Mouse (Mus musculus): Measurements from ENCODE around the gene Arnt. TPM values are rescaled to one million over a fixed set of nuclear protein-coding genes. Genes with fewer than 3 reads are reported as not detected.
"Not testable (repeated sequence)": the region's sequence is repeated elsewhere in the genome, so short reads cannot be mapped to it uniquely, and the experiment has no call there.

The Arnt gene
- polyA plus RNA-seq, 1 experiment, result 19.5 TPM

DNA sequence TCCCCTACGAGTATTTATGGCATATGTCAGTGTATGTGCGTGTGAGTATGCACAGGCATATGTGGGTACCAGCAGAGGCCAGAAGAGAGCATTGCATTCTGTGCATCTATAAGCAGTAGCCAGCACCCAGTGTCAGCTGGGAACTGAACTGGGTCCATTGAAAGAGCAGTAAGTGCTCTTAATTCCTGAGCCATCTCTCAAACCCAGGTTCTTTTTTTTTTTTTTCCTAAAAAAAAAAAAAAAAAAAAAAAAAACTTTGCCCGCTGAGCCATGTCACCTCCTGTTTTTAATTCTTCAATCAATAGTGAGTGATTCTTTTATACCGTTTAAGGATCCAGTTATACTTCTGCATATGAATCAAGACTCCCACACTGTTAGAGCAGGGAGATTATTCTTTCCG lies 99.2 kb downstream of the Arnt start:
- 91% methylated on average over 5 of the region's 5 CpGs for WGBS
- no peak overlapping the region for H3K4me3 ChIP-seq (ENCODE audit: extremely low read depth, insufficient read depth, insufficient read length)
- DNase-seq (ENCODE audit: low read depth in 1 of 2, low spot score in 2 of 2), result no peak
- H3K4me1 ChIP-seq (ENCODE audit: control insufficient read depth, insufficient read depth, insufficient read length), result peaks cover 5% of the 10 kb centered on the region; the same call in 1 of the 2 replicates
- no peak for TF ChIP-seq POLR2A (IDR thresholded peaks at IDR 0.05; ENCODE audit: low read depth, low read length)
- no peak for TF ChIP-seq CTCF (IDR thresholded peaks at IDR 0.05; ENCODE audit: extremely low read depth, insufficient read depth, insufficient read length, insufficient replicate concordance)
- no peaks in the 10 kb centered on the region for H3K27me3 ChIP-seq (ENCODE audit: control insufficient read depth, insufficient read depth, low read length)
- H3K36me3 ChIP-seq (ENCODE audit: control insufficient read depth, insufficient read depth, low read length), result peaks cover 26% of the 10 kb centered on the region
- H3K27ac ChIP-seq (ENCODE audit: insufficient read depth, low read length), result no peak overlapping the region

GRCm38 (mm10) chr3:95534927-95535326 lies 100.7 kb downstream of the Arnt start:
- 100% methylated on average over 1 of the region's 1 CpGs for WGBS
- H3K4me1 ChIP-seq (ENCODE audit: control insufficient read depth, insufficient read depth, insufficient read length), result peaks cover 2% of the 10 kb centered on the region; the same call in 1 of the 2 replicates
- TF ChIP-seq CTCF (IDR thresholded peaks at IDR 0.05; ENCODE audit: extremely low read depth, insufficient read depth, insufficient read length, insufficient replicate concordance) (no peak), POLR2A (IDR thresholded peaks at IDR 0.05; ENCODE audit: low read depth, low read length) (no peak)
- H3K27me3 ChIP-seq (ENCODE audit: control insufficient read depth, insufficient read depth, low read length), result no peaks in the 10 kb centered on the region
- no peak overlapping the region for H3K4me3 ChIP-seq (ENCODE audit: extremely low read depth, insufficient read depth, insufficient read length)
- no peak overlapping the region for H3K27ac ChIP-seq (ENCODE audit: insufficient read depth, low read length)
- DNase-seq (ENCODE audit: low read depth in 1 of 2, low spot score in 2 of 2), result no peak
- peaks cover 36% of the 10 kb centered on the region for H3K36me3 ChIP-seq (ENCODE audit: control insufficient read depth, insufficient read depth, low read length)

- H3K27ac ChIP-seq (ENCODE audit: insufficient read depth, low read length), result no peak overlapping the region
- H3K4me3 ChIP-seq (ENCODE audit: extremely low read depth, insufficient read depth, insufficient read length), result no peak overlapping the region
- H3K4me1 ChIP-seq (ENCODE audit: control insufficient read depth, insufficient read depth, insufficient read length), result peaks cover 11% of the 10 kb centered on the region
- TF ChIP-seq CTCF (IDR thresholded peaks at IDR 0.05; ENCODE audit: extremely low read depth, insufficient read depth, insufficient read length, insufficient replicate concordance) (no peak), POLR2A (IDR thresholded peaks at IDR 0.05; ENCODE audit: low read depth, low read length) (no peak)
- H3K36me3 ChIP-seq (ENCODE audit: control insufficient read depth, insufficient read depth, low read length), result peaks cover 37% of the 10 kb centered on the region
- whole genome bisulfite sequencing, result 90% methylated on average over 10 of the region's 10 CpGs
- no peaks in the 10 kb centered on the region for H3K27me3 ChIP-seq (ENCODE audit: control insufficient read depth, insufficient read depth, low read length)
- no peak for DNase-seq (ENCODE audit: low read depth in 1 of 2, low spot score in 2 of 2)
Measured at GRCm38 (mm10) chr3:95538936-95539335, 104.7 kb downstream of the Arnt start.

DNA sequence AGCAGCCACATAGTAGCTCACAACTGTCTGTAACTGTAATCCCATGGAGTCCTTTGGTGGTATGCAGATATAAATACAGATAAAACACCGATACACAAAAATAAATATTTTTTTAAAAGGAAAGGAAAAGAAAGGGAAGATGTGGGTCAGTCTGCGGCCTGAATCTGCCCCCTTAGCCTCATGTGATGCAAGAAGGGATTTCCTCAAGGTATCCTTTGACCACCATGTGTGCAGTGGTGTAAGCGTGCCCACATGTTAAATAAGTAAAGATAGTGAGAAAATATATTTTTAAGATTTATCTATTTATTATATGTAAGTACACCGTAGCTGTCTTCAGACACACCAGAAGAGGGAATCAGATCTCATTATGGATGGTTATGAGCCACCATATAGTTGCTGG lies 105.6 kb downstream of the Arnt start:
- Histone ChIP-seq H3K4me3 (ENCODE audit: extremely low read depth, insufficient read depth, insufficient read length) (no peak overlapping the region), H3K27ac (ENCODE audit: insufficient read depth, low read length) (no peak overlapping the region), H3K4me1 (ENCODE audit: control insufficient read depth, insufficient read depth, insufficient read length) (peaks cover 11% of the 10 kb centered on the region), H3K27me3 (ENCODE audit: control insufficient read depth, insufficient read depth, low read length) (no peaks in the 10 kb centered on the region), H3K36me3 (ENCODE audit: control insufficient read depth, insufficient read depth, low read length) (peaks cover 40% of the 10 kb centered on the region)
- 92% methylated on average over 4 of the region's 4 CpGs for WGBS
- TF ChIP-seq CTCF (IDR thresholded peaks at IDR 0.05; ENCODE audit: extremely low read depth, insufficient read depth, insufficient read length, insufficient replicate concordance), result no peak
- TF ChIP-seq POLR2A (IDR thresholded peaks at IDR 0.05; ENCODE audit: low read depth, low read length), result no peak
- no peak for DNase-seq (ENCODE audit: low read depth in 1 of 2, low spot score in 2 of 2)

GRCm38 (mm10) chr3:95541186-95541585 lies 107.0 kb downstream of the Arnt start:
- Histone ChIP-seq H3K4me1 (ENCODE audit: control insufficient read depth, insufficient read depth, insufficient read length) (peaks cover 11% of the 10 kb centered on the region), H3K36me3 (ENCODE audit: control insufficient read depth, insufficient read depth, low read length) (peaks cover 48% of the 10 kb centered on the region), H3K27ac (ENCODE audit: insufficient read depth, low read length) (peak overlapping the region; percentile 63)
- WGBS, result 10% methylated on average over 2 of the region's 2 CpGs
- not testable (repeated sequence) for H3K27me3 ChIP-seq (ENCODE audit: control insufficient read depth, insufficient read depth, low read length); H3K4me3 ChIP-seq (ENCODE audit: extremely low read depth, insufficient read depth, insufficient read length)
- DNase-seq (ENCODE audit: low read depth in 1 of 2, low spot score in 2 of 2), result peak in 1 of 2 experiments; percentile 42

DNA sequence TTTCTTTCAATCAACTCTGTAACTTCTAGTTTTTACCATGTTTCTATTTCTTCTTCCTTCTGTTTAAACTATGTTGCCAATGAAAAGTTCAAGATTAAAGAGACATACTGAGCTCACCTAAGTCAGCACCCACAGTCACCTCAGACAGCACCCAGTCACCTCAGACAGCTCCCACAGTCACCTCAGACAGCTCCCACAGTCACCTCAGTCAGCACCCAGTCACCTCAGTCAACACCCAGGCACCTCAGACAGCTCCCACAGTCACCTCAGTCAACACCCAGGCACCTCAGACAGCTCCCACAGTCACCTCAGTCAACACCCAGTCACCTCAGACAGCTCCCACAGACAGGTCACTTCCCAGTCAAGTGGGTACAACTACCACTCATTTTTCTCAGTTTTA lies 108.0 kb downstream of the Arnt start:
- DNase-seq (ENCODE audit: low read depth in 1 of 2, low spot score in 2 of 2), result no peak
- peaks cover 11% of the 10 kb centered on the region for H3K4me1 ChIP-seq (ENCODE audit: control insufficient read depth, insufficient read depth, insufficient read length)
- H3K4me3 ChIP-seq (ENCODE audit: extremely low read depth, insufficient read depth, insufficient read length), result no peak overlapping the region
- TF ChIP-seq POLR2A (IDR thresholded peaks at IDR 0.05; ENCODE audit: low read depth, low read length) (no peak), CTCF (IDR thresholded peaks at IDR 0.05; ENCODE audit: extremely low read depth, insufficient read depth, insufficient read length, insufficient replicate concordance) (no peak)
- H3K27me3 ChIP-seq (ENCODE audit: control insufficient read depth, insufficient read depth, low read length), result no peaks in the 10 kb centered on the region
- peaks cover 51% of the 10 kb centered on the region for H3K36me3 ChIP-seq (ENCODE audit: control insufficient read depth, insufficient read depth, low read length)
- peak overlapping the region; percentile 57; the same call in 1 of the 2 replicates for H3K27ac ChIP-seq (ENCODE audit: insufficient read depth, low read length)

GRCm38 (mm10) chr3:95542981-95543380 lies 108.8 kb downstream of the Arnt start:
- H3K36me3 ChIP-seq (ENCODE audit: control insufficient read depth, insufficient read depth, low read length), result peaks cover 52% of the 10 kb centered on the region
- no peaks in the 10 kb centered on the region for H3K27me3 ChIP-seq (ENCODE audit: control insufficient read depth, insufficient read depth, low read length)
- no peak for TF ChIP-seq POLR2A (IDR thresholded peaks at IDR 0.05; ENCODE audit: low read depth, low read length)
- TF ChIP-seq CTCF (IDR thresholded peaks at IDR 0.05; ENCODE audit: extremely low read depth, insufficient read depth, insufficient read length, insufficient replicate concordance), result no peak
- no peak overlapping the region; the same call in 1 of the 2 replicates for H3K27ac ChIP-seq (ENCODE audit: insufficient read depth, low read length)
- no peak overlapping the region for H3K4me3 ChIP-seq (ENCODE audit: extremely low read depth, insufficient read depth, insufficient read length)
- DNase-seq (ENCODE audit: low read depth in 1 of 2, low spot score in 2 of 2), result no peak
- WGBS, result 86% methylated on average over 7 of the region's 7 CpGs
- H3K4me1 ChIP-seq (ENCODE audit: control insufficient read depth, insufficient read depth, insufficient read length), result peaks cover 11% of the 10 kb centered on the region

Other genes starting within 250 kb of the Arnt start
- 17.0 and 17.1 TPM in 2 replicates for gene Gabpb2, start 216.5 kb upstream of the Arnt start, polyA plus RNA-seq (2012; rRNA removed)
- gene Cdc42se1, start 205.7 kb upstream of the Arnt start, polyA plus RNA-seq (2012; rRNA removed), result 91.5 and 94.1 TPM in 2 replicates
- gene Mllt11, start 202.2 kb upstream of the Arnt start, polyA plus RNA-seq (2012; rRNA removed), result 15.5 and 16.2 TPM in 2 replicates
- gene Gm128, start 192.8 kb upstream of the Arnt start, polyA plus RNA-seq (2012; rRNA removed), result 0.18 and 0.52 TPM in 2 replicates
- gene Bnipl, start 183.2 kb upstream of the Arnt start, polyA plus RNA-seq (2012; rRNA removed), result 0.07 TPM in 1 of 2 replicates, not detected in the other
- gene Mindy1, start 153.0 kb upstream of the Arnt start, polyA plus RNA-seq (2012; rRNA removed), result 44.8 and 51.0 TPM in 2 replicates
- gene Prune1, start 152.3 kb upstream of the Arnt start, polyA plus RNA-seq (2012; rRNA removed), result 7.7 and 8.9 TPM in 2 replicates
- 2.6 and 2.7 TPM in 2 replicates for gene Anxa9, start 127.2 kb upstream of the Arnt start, polyA plus RNA-seq (2012; rRNA removed)
- gene Cers2, start 119.6 kb upstream of the Arnt start, polyA plus RNA-seq (2012; rRNA removed), result 95.7 and 101 TPM in 2 replicates
- 9.4 and 10.4 TPM in 2 replicates for gene Setdb1, start 77.2 kb upstream of the Arnt start, polyA plus RNA-seq (2012; rRNA removed)
- not detected in 2 replicates for gene 4930558C23Rik, start 31.5 kb upstream of the Arnt start, polyA plus RNA-seq (2012; rRNA removed)
- 1.3 and 1.4 TPM in 2 replicates for gene Ctsk, start 64.9 kb downstream of the Arnt start, polyA plus RNA-seq (2012; rRNA removed)
- gene Ctss, start 92.4 kb downstream of the Arnt start, polyA plus RNA-seq (2012; rRNA removed), result 81.7 and 84.6 TPM in 2 replicates
- not detected in 2 replicates for gene Hormad1, start 125.3 kb downstream of the Arnt start, polyA plus RNA-seq (2012; rRNA removed)
- 3.3 and 3.8 TPM in 2 replicates for gene Golph3l, start 154.5 kb downstream of the Arnt start, polyA plus RNA-seq (2012; rRNA removed)
- gene Ensa, start 190.6 kb downstream of the Arnt start, polyA plus RNA-seq (2012; rRNA removed), result 8.3 and 10.4 TPM in 2 replicates
- 169 and 276 TPM in 2 replicates for gene Mcl1, start 224.4 kb downstream of the Arnt start, polyA plus RNA-seq (2012; rRNA removed)

Measured in spleen, adult 2 months (tissue).